Mouse (Mus musculus) adrenal gland, postnatal 4 days (tissue): ENCODE results near the gene Gprc6a. TPM values are rescaled to one million over a fixed set of nuclear protein-coding genes. Genes with fewer than 3 reads are reported as not detected.

ENCODE experiments used
- DNase-seq, 2 experiments: peaks; one replicate each; pipeline ENCODE4 v3.0.0; 2021 to 2022; ENCODE audit warnings: low spot score in 2 of 2, mixed read lengths in 2 of 2
- total RNA-seq, 2 experiments: library from RNA; stranded (reverse); gene quantifications; 2 replicates each; pipeline ENCODE4 v1.2.3; 2021

Gprc6a gene
- total RNA-seq, 2 experiments from 2014 or later, result not detected

- DNase-seq, result no peak
These were observed 39.7 kb downstream of the Gprc6a start for GRCm38 (mm10) chr10:51591574-51591973.

GRCm38 (mm10) chr10:51590139-51590574 lies 41.1 kb downstream of the Gprc6a start, which contains the start of gene Fam162b:
TSS of gene Fam162b (minus strand) at chr10:51590517.
- no peak for DNase-seq

GRCm38 (mm10) chr10:51584919-51585318 lies 46.3 kb downstream of the Gprc6a start:
- no peak for DNase-seq

GRCm38 (mm10) chr10:51584378-51584777 lies 46.9 kb downstream of the Gprc6a start:
- no peak for DNase-seq

GRCm38 (mm10) chr10:51571225-51571996 lies 59.9 kb downstream of the Gprc6a start:
- no peak for DNase-seq

Other genes starting within 250 kb of the Gprc6a start
- under 1 TPM; 0.25 to 0.96 TPM for gene Gm49339, start 150.8 kb downstream of the Gprc6a start, total RNA-seq
- 1 to 10 TPM; 3.2 TPM for gene Lilr4b, start 150.8 kb downstream of the Gprc6a start, total RNA-seq
- 1 to 10 TPM; 2.6 to 3.2 TPM for gene Lilrb4a, start 140.5 kb downstream of the Gprc6a start, total RNA-seq
- not detected for gene Fam162b, start 40.9 kb downstream of the Gprc6a start, total RNA-seq
- under 1 TPM in 1 of 2 experiments, not detected in 1; 0.81 TPM for gene Rfx6, start 46.3 kb upstream of the Gprc6a start, total RNA-seq